Mouse (Mus musculus): Measurements from ENCODE around the gene Cpt2.

DNA sequence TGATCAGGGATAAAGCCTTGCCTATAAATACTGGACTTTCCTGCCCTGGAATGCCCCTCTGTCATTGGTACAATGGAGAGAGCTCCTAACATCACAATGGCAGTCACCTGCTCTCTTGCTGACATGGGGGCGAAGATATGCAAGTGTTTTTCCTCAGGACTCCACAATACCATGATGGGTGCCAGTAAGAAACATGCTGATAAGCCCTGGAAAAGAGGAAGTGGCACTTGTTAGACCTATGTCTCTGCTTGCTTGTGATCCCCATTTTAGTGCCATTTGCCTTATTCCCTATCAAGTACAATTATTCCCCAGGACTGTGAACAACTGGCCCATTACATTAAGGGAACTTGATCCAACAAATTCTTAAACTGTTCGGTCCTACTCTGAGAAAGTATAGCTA is 5.3 kb upstream of the Cpt2 start:
- TF ChIP-seq CTCF (IDR thresholded peaks at IDR 0.05; ENCODE audit: low read depth) (no peak), EP300 (optimal IDR thresholded peaks at IDR 0.05) (no peak)
